Mouse (Mus musculus) hindbrain, embryonic 13.5 days (tissue): Measurements from ENCODE around the gene Gcnt2. TPM values are rescaled to one million over a fixed set of nuclear protein-coding genes. Genes with fewer than 3 reads are reported as not detected.
"Not testable (repeated sequence)": the region's sequence is repeated elsewhere in the genome, so short reads cannot be mapped to it uniquely, and the experiment has no call there.

ENCODE experiments used
- ATAC-seq: fragments of 200-750 bp; cut with Nextera tagmentation; 2 replicates; pipeline ENCODE4 v1.8.0; 2017; ENCODE audit warnings: moderate TSS enrichment; ENCODE audit not compliant: low FRiP score
- H3K27ac ChIP-seq: fragments of 300-500 bp; sonication (generic); 2 replicates; pipeline ENCODE4 v1.5.1; 2015; ENCODE audit warnings: inconsistent platforms, mild to moderate bottlenecking, moderate library complexity
- H3K27me3 ChIP-seq: fragments of 300-500 bp; sonication (generic); 2 replicates; pipeline ENCODE4 v1.6.1; 2015; ENCODE audit warnings: mild to moderate bottlenecking, inconsistent platforms
- H3K36me3 ChIP-seq: fragments of 300-500 bp; sonication (generic); 2 replicates; pipeline ENCODE4 v1.6.1; 2015; ENCODE audit warnings: mild to moderate bottlenecking, inconsistent platforms
- H3K4me1 ChIP-seq: fragments of 300-500 bp; sonication (generic); replicated peaks from 2 replicates; pipeline ENCODE4 v1.6.1; 2015; ENCODE audit warnings: inconsistent platforms
- H3K4me2 ChIP-seq: fragments of 300-500 bp; sonication (generic); 2 replicates; pipeline ENCODE4 v1.6.1; 2015; ENCODE audit warnings: inconsistent platforms, mild to moderate bottlenecking, moderate library complexity
- H3K4me3 ChIP-seq: fragments of 300-500 bp; sonication (generic); 2 replicates; pipeline ENCODE4 v1.5.1; 2015; ENCODE audit warnings: mild to moderate bottlenecking, inconsistent platforms
- H3K9ac ChIP-seq: fragments of 300-500 bp; sonication (generic); 2 replicates; pipeline ENCODE4 v1.6.1; 2015; ENCODE audit warnings: mild to moderate bottlenecking, inconsistent platforms
- H3K9me3 ChIP-seq: fragments of 300-500 bp; sonication (generic); 2 replicates; pipeline ENCODE4 v1.6.1; 2016; ENCODE audit warnings: inconsistent platforms
- WGBS: fragments of 180-500 bp; shearing (Covaris S2); methylation state at CpG from one replicate; pipeline ENCODE4 v1.1.7; 2015; 5-methylcytosine and 5-hydroxymethylcytosine counted together
- polyA plus RNA-seq: library from polyadenylated mRNA; unstranded; fragments of >200 nt; fragmentation: Nextera tagmentation; extraction: Ambion mirVana; gene quantifications from 2 replicates; pipeline ENCODE4 v1.2.1, GENCODE M21; 2015

Gene Gcnt2
- polyA plus RNA-seq, 1 experiment from 2014 or later = 6.4 TPM

GRCm38 (mm10) chr13:40967609-40968008 is 108.1 kb downstream of the Gcnt2 start:
- Histone ChIP-seq H3K4me3 (no peak overlapping the region), H3K36me3 (no peaks in the 10 kb centered on the region), H3K27me3 (no peaks in the 10 kb centered on the region), H3K4me2 (no peak overlapping the region), H3K4me1 (no peaks in the 10 kb centered on the region), H3K9ac (no peak overlapping the region), H3K27ac (no peak overlapping the region), H3K9me3 (no peaks in the 10 kb centered on the region)
- no peak for ATAC-seq
- WGBS = 96% methylated on average over 10 of the region's 10 CpGs

GRCm38 (mm10) chr13:40968564-40968963 is 109.0 kb downstream of the Gcnt2 start:
- no peak overlapping the region for H3K27ac ChIP-seq
- 79% methylated on average over 5 of the region's 5 CpGs for WGBS
- no peak overlapping the region for H3K4me3 ChIP-seq
- no peaks in the 10 kb centered on the region for H3K9me3 ChIP-seq
- H3K4me2 ChIP-seq = no peak overlapping the region
- ATAC-seq = no peak
- no peak overlapping the region for H3K9ac ChIP-seq
- H3K4me1 ChIP-seq = no peaks in the 10 kb centered on the region
- no peaks in the 10 kb centered on the region for H3K27me3 ChIP-seq
- no peaks in the 10 kb centered on the region for H3K36me3 ChIP-seq

GRCm38 (mm10) chr13:40969761-40970390 is 110.3 kb downstream of the Gcnt2 start:
- no peak overlapping the region for H3K27ac ChIP-seq
- H3K27me3 ChIP-seq = no peaks in the 10 kb centered on the region
- no peak for ATAC-seq
- no peaks in the 10 kb centered on the region for H3K9me3 ChIP-seq
- H3K9ac ChIP-seq = no peak overlapping the region
- WGBS = 93% methylated on average over 4 of the region's 4 CpGs
- H3K4me3 ChIP-seq = no peak overlapping the region
- no peaks in the 10 kb centered on the region for H3K4me1 ChIP-seq
- H3K4me2 ChIP-seq = no peak overlapping the region
- H3K36me3 ChIP-seq = no peaks in the 10 kb centered on the region

DNA sequence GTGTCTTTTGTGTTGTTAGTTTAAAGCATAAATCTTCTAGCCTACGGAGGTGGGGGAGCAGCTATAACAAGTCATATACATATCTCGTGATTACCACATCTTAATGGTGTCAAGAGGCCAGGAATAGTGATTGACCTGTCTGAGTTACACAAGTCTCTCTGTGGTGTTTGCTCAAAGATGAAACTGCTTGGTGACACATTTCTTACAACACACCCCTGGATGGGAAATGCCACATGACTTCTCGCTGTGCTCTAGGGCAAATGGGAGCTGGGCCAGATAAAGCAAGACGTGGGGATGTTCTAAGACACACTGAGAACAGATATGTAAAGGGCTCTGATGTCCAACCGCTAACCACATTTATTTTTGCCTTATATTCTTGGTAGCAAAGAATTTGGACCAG is 111.7 kb downstream of the Gcnt2 start:
- no peak overlapping the region for H3K4me3 ChIP-seq
- H3K27ac ChIP-seq = no peak overlapping the region
- H3K9me3 ChIP-seq = no peaks in the 10 kb centered on the region
- 90% methylated on average over 5 of the region's 5 CpGs for WGBS
- H3K36me3 ChIP-seq = no peaks in the 10 kb centered on the region
- ATAC-seq = no peak
- H3K27me3 ChIP-seq = no peaks in the 10 kb centered on the region
- H3K9ac ChIP-seq = no peak overlapping the region
- no peak overlapping the region for H3K4me2 ChIP-seq
- no peaks in the 10 kb centered on the region for H3K4me1 ChIP-seq

GRCm38 (mm10) chr13:40971831-40972230 is 112.3 kb downstream of the Gcnt2 start:
- H3K9me3 ChIP-seq = no peaks in the 10 kb centered on the region
- H3K4me1 ChIP-seq = no peaks in the 10 kb centered on the region
- no peak overlapping the region for H3K9ac ChIP-seq
- 82% methylated on average over 2 of the region's 2 CpGs for whole genome bisulfite sequencing
- H3K4me2 ChIP-seq = no peak overlapping the region
- no peak overlapping the region for H3K27ac ChIP-seq
- no peak for ATAC-seq
- no peaks in the 10 kb centered on the region for H3K36me3 ChIP-seq
- H3K4me3 ChIP-seq = no peak overlapping the region
- no peaks in the 10 kb centered on the region for H3K27me3 ChIP-seq

GRCm38 (mm10) chr13:40972976-40973375 is 113.4 kb downstream of the Gcnt2 start:
- no peak overlapping the region for H3K9ac ChIP-seq
- no peak overlapping the region for H3K4me2 ChIP-seq
- no peaks in the 10 kb centered on the region for H3K9me3 ChIP-seq
- ATAC-seq = no peak
- H3K27me3 ChIP-seq = no peaks in the 10 kb centered on the region
- no peaks in the 10 kb centered on the region for H3K36me3 ChIP-seq
- H3K4me3 ChIP-seq = no peak overlapping the region
- 88% methylated on average over 5 of the region's 5 CpGs for WGBS
- H3K27ac ChIP-seq = no peak overlapping the region
- no peaks in the 10 kb centered on the region for H3K4me1 ChIP-seq

GRCm38 (mm10) chr13:40977609-40978008 is 118.1 kb downstream of the Gcnt2 start:
- no peaks in the 10 kb centered on the region for H3K27me3 ChIP-seq
- no peaks in the 10 kb centered on the region for H3K4me1 ChIP-seq
- no peak overlapping the region for H3K9ac ChIP-seq
- no peak for ATAC-seq
- H3K4me2 ChIP-seq = no peak overlapping the region
- H3K9me3 ChIP-seq = no peaks in the 10 kb centered on the region
- no peak overlapping the region for H3K4me3 ChIP-seq
- H3K27ac ChIP-seq = no peak overlapping the region
- 15% methylated on average over 7 of the region's 7 CpGs for WGBS
- H3K36me3 ChIP-seq = no peaks in the 10 kb centered on the region

DNA sequence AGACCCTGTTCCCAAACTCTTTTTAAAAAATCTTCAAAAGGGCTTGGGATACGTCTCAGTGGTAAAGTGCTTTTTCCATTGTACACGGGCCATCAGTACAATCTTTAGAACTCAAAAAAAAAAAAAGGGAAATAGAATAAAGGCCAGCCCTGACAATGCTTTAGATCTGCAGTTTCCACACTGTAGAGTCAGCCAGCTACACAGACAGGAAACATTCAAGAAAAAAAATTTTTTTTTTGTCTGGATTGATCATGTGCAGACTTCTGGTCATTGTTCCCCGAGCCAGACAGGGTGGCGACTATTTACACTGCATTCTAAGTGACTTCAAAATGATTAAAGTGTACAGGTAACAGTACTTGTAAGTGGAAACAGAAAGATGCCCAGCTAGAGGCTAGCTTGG is 119.1 kb downstream of the Gcnt2 start:
- ATAC-seq = no peak
- H3K36me3 ChIP-seq = no peaks in the 10 kb centered on the region
- H3K27me3 ChIP-seq = no peaks in the 10 kb centered on the region
- H3K4me2 ChIP-seq = no peak overlapping the region
- H3K9me3 ChIP-seq = no peaks in the 10 kb centered on the region
- no peak overlapping the region for H3K9ac ChIP-seq
- 85% methylated on average over 4 of the region's 4 CpGs for WGBS
- no peak overlapping the region for H3K27ac ChIP-seq
- H3K4me3 ChIP-seq = no peak overlapping the region
- H3K4me1 ChIP-seq = no peaks in the 10 kb centered on the region

- Histone ChIP-seq H3K27ac (no peak overlapping the region), H3K4me2 (no peak overlapping the region), H3K36me3 (no peaks in the 10 kb centered on the region), H3K4me3 (no peak overlapping the region), H3K27me3 (no peaks in the 10 kb centered on the region), H3K4me1 (no peaks in the 10 kb centered on the region), H3K9me3 (no peaks in the 10 kb centered on the region), H3K9ac (no peak overlapping the region)
- WGBS = 64% methylated on average over 2 of the region's 2 CpGs
- ATAC-seq = no peak
These were observed 119.8 kb downstream of the Gcnt2 start for GRCm38 (mm10) chr13:40979321-40979720.

DNA sequence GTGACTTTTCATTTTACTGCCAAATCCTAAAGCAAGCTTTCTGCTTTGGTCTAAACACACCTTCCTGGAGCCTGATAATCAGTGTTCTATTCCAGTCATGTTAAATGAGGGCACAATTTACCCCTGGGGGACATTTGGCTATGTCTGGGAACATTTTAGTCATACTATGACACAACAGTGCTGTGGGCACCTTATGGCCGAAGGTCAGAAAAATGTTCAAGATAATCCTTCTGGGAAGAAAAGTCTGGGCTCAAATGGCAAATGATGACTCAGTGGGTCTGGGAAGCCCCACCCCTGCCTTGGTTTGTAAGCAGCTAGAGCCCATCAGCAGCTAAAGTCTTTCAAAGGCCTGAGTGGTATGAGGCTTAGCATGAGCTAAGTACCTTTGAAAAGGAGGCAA is 123.2 kb downstream of the Gcnt2 start:
- 83% methylated on average over 1 of the region's 1 CpGs for WGBS

GRCm38 (mm10) chr13:40986081-40986480 is 126.5 kb downstream of the Gcnt2 start:
- Histone ChIP-seq H3K4me1 (no peaks in the 10 kb centered on the region), H3K27me3 (no peaks in the 10 kb centered on the region), H3K27ac (no peak overlapping the region), H3K9ac (no peak overlapping the region), H3K9me3 (no peaks in the 10 kb centered on the region), H3K36me3 (no peaks in the 10 kb centered on the region), H3K4me2 (no peak overlapping the region), H3K4me3 (no peak overlapping the region)
- WGBS = 94% methylated on average over 5 of the region's 5 CpGs
- no peak for ATAC-seq

More for the DNA sequence above, 123.2 kb downstream of the Gcnt2 start:
- no peaks in the 10 kb centered on the region for H3K27me3 ChIP-seq
- H3K4me2 ChIP-seq = no peak overlapping the region
- no peaks in the 10 kb centered on the region for H3K4me1 ChIP-seq
- H3K36me3 ChIP-seq = no peaks in the 10 kb centered on the region
- ATAC-seq = no peak
- H3K9me3 ChIP-seq = no peaks in the 10 kb centered on the region
- no peak overlapping the region for H3K4me3 ChIP-seq
- no peak overlapping the region for H3K9ac ChIP-seq
- no peak overlapping the region for H3K27ac ChIP-seq

DNA sequence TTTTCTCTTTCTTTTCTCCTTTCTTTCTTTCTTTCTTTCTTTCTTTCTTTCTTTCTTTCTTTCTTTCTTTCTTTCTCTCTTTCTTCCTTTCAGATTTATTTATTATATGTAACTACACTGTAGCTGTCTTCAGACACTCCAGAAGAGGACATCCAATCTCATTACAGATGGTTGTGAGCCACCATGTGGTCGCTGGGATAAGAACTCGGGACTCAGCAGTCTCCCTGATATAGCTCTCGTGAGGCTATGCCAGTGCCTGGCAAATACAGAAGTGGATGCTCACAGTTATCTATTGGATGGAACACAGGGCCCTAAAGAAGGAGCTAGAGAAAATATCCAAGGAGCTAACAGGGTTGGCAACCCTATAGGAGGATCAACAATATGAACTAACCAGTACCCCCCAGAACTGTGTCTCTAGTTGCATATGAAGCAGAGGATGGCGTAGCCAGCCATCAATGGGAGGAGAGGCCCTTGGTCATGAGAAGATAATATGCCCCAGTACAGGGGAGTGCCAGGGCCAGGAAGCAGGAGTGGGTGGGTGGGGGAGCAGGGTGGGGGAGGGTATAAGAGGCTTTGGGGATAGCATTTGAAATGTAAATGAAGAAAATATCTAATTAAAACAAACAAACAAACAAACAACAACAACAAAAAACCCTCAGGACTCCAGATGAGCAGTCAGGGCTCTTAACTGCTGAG is 128.2 kb downstream of the Gcnt2 start:
- not testable (repeated sequence) for H3K9me3 ChIP-seq, H3K9ac ChIP-seq, H3K4me1 ChIP-seq, H3K4me2 ChIP-seq, H3K36me3 ChIP-seq, H3K4me3 ChIP-seq, ATAC-seq, H3K27ac ChIP-seq, H3K27me3 ChIP-seq
- WGBS = 70% methylated on average over 4 of the region's 4 CpGs

DNA sequence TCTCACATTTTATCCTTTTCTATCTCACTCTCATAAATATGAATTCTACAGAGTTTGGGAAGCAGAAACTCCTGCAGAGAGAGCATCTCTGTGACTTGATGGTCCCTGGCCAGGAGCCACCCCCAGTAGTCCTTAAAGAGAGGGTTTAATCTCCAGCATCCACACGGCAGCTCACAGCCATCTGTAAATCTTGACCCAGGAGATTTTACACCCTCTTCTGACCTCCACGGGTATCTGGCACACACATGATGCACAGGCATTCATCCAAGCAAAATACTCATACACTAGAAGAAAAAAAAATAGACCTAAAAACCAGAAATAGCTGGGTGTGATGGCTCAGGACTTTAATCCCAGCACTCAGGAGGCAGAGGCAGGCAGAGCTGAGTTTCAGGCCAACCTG is 128.9 kb downstream of the Gcnt2 start:
- no peak for ATAC-seq
- Histone ChIP-seq H3K4me3 (no peak overlapping the region), H3K27ac (no peak overlapping the region), H3K4me2 (no peak overlapping the region), H3K9me3 (no peaks in the 10 kb centered on the region), H3K27me3 (no peaks in the 10 kb centered on the region), H3K9ac (no peak overlapping the region), H3K4me1 (no peaks in the 10 kb centered on the region), H3K36me3 (no peaks in the 10 kb centered on the region)
- 79% methylated on average over 2 of the region's 2 CpGs for WGBS
